ENCODE assay signal across 27 mouse cellular contexts in the genomic region with DNA sequence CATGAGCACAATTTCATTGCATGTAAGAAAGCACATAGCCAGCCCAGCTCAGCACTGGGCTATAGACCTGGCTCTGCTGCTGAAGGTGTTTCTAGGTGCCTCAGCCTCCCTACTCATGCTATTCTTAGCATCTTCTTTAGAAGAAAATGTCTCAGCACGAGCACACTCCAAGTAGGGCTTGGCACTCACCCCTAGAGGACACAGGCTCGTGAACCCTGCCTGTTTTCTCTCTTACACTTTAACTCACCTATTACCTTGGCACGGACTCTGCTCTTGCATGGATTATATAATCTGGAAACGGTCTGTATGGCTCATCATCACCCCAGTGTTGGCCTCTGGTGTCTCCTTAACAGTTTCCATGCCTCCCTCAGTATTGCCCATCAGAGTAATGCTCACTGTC. TPM values are rescaled to one million over a fixed set of nuclear protein-coding genes. Genes with fewer than 3 reads are reported as not detected.
DNase-seq lines count a peak whose midpoint lies in the region; ATAC-seq and TF ChIP-seq lines count a peak whose summit lies in the region.
"Had no signal": no experiment of that assay in that cellular context is flagged by ENCODE, and none has a peak within 500 bp of the region (broad histone marks: within the 10 kb centered on the region; RNA-seq: fewer than 3 reads in every experiment).

No protein-coding gene starts in this region.

- WGBS in kidney, embryonic 16.5 days: 84% methylated on average over 4 of the region's 4 CpGs
- 71% methylated on average over 4 of the region's 4 CpGs for WGBS in kidney, postnatal 0 days

- DNase-seq in kidney, adult 18-20 months: peak; percentile 52
- peak; percentile 93 for DNase-seq in kidney, adult 9 months
- DNase-seq in kidney, postnatal 4 days: no peak
- DNase-seq in kidney, postnatal 0 days (ENCODE audit: low spot score): no peak
- DNase-seq in kidney, postnatal 25 days: peak; percentile 63 to 88
- DNase-seq: adrenal gland, adult 2 months; adrenal gland, postnatal 14 days; B cell, adult 2 months; cerebellum, adult 11 months; cerebellum, adult 8-10 months; cerebellum, postnatal 10 days; cerebellum, postnatal 36 days; gastrocnemius, postnatal 10 days; gastrocnemius, postnatal 36 days; heart, adult 2 months; heart, postnatal 14 days; heart, postnatal 4 days had no signal

- peaks cover 16% of the 10 kb centered on the region for H3K4me1 ChIP-seq in kidney, embryonic 16.5 days (ENCODE audit: insufficient read depth, low read length)
- peaks cover 11% of the 10 kb centered on the region for H3K4me1 ChIP-seq in kidney, postnatal 0 days (replicated peaks; ENCODE audit: insufficient read depth, low read length)

- no peaks in the 10 kb centered on the region for H3K9me3 ChIP-seq in kidney, embryonic 16.5 days (ENCODE audit: low read length)
- H3K9me3 ChIP-seq in kidney, postnatal 0 days (replicated peaks; ENCODE audit: low read length): no peaks in the 10 kb centered on the region
- H3K9me3 ChIP-seq: forebrain, embryonic 10.5 days; forebrain, embryonic 13.5 days; G1E; heart, embryonic 10.5 days; heart, embryonic 13.5 days had no signal

- H3K9ac ChIP-seq in kidney, embryonic 16.5 days (replicated peaks; ENCODE audit: low read length): no peak overlapping the region
- H3K9ac ChIP-seq in kidney, postnatal 0 days (ENCODE audit: low read depth, low read length): no peak overlapping the region
- H3K9ac ChIP-seq: forebrain, embryonic 13.5 days; heart, embryonic 13.5 days; hindbrain, embryonic 14.5 days had no signal

- no peak overlapping the region for H3K4me2 ChIP-seq in kidney, embryonic 16.5 days (replicated peaks; ENCODE audit: low read depth, low read length)
- no peak overlapping the region for H3K4me2 ChIP-seq in kidney, postnatal 0 days (ENCODE audit: low read length)
- H3K4me2 ChIP-seq: forebrain, embryonic 13.5 days; heart, embryonic 13.5 days; hindbrain, embryonic 14.5 days had no signal

- no peaks in the 10 kb centered on the region for H3K36me3 ChIP-seq in kidney, embryonic 16.5 days (ENCODE audit: insufficient read depth, low read length)
- H3K36me3 ChIP-seq in kidney, postnatal 0 days (ENCODE audit: insufficient read depth, low read length): no peaks in the 10 kb centered on the region
- H3K36me3 ChIP-seq: forebrain, embryonic 10.5 days; G1E; heart, embryonic 10.5 days; heart, embryonic 13.5 days had no signal

- no peak for ATAC-seq in kidney, embryonic 16.5 days (ENCODE audit: low FRiP score, low TSS enrichment)
- 0 out of 2 replicates have a peak, but pooled peaks have one; percentile 14 for ATAC-seq in kidney, postnatal 0 days (replicated peaks; ENCODE audit: low FRiP score, low read depth)
- ATAC-seq in activated CD4-positive, CD25-positive, alpha-beta regulatory T cell, adult 4 months: no peak
- ATAC-seq: forebrain, embryonic 13.5 days; forebrain, embryonic 16.5 days; Patski had no signal

- no peaks in the 10 kb centered on the region for H3K27me3 ChIP-seq in kidney, embryonic 16.5 days (ENCODE audit: insufficient read depth, low read length)
- no peaks in the 10 kb centered on the region for H3K27me3 ChIP-seq in kidney, postnatal 0 days (ENCODE audit: insufficient read depth, low read length)
- H3K27me3 ChIP-seq: forebrain, embryonic 13.5 days; heart, embryonic 13.5 days; Patski had no signal

- TF ChIP-seq CTCF in kidney, postnatal 0 days (IDR thresholded peaks at IDR 0.05; ENCODE audit: low read depth): no peak

- H3K4me3 ChIP-seq in kidney, embryonic 16.5 days (ENCODE audit: low read length): no peak overlapping the region
- H3K4me3 ChIP-seq in kidney, postnatal 0 days (replicated peaks; ENCODE audit: low read depth, low read length): no peak overlapping the region
- H3K4me3 ChIP-seq: forebrain, embryonic 10.5 days; forebrain, embryonic 13.5 days; heart, adult 2 months; heart, embryonic 10.5 days; heart, embryonic 13.5 days had no signal

- no peak overlapping the region for H3K27ac ChIP-seq in kidney, embryonic 16.5 days (ENCODE audit: low read length)
- no peak overlapping the region for H3K27ac ChIP-seq in kidney, postnatal 0 days
- H3K27ac ChIP-seq: forebrain, embryonic 10.5 days; forebrain, embryonic 13.5 days; heart, adult 2 months; heart, embryonic 10.5 days; heart, embryonic 13.5 days; hindbrain, embryonic 14.5 days had no signal

RNA-seq across cellular contexts. Expression of a gene that starts 20.4 kb away (rescaled TPM):
- polyA plus RNA-seq in kidney, embryonic 16.5 days (2015; fragmentation: Nextera tagmentation; extraction: Ambion mirVana): 58.4 and 60.3 TPM in 2 replicates
- 48.0 and 51.5 TPM in 2 replicates for polyA plus RNA-seq in kidney, postnatal 0 days (2015; fragmentation: Nextera tagmentation; extraction: Ambion mirVana)
- 10 to 100 TPM; 24.7 to 38.1 TPM for polyA plus RNA-seq in activated CD4-positive, CD25-positive, alpha-beta regulatory T cell, adult 4 months (2017; shearing (Covaris generic))

RNA-seq across cellular contexts. Expression of a gene that starts 50.0 kb away (rescaled TPM):
- 53.2 and 54.4 TPM in 2 replicates for polyA plus RNA-seq in kidney, embryonic 16.5 days (2015; fragmentation: Nextera tagmentation; extraction: Ambion mirVana)
- 32.3 and 37.8 TPM in 2 replicates for polyA plus RNA-seq in kidney, postnatal 0 days (2015; fragmentation: Nextera tagmentation; extraction: Ambion mirVana)
- polyA plus RNA-seq in activated CD4-positive, CD25-positive, alpha-beta regulatory T cell, adult 4 months (2017; shearing (Covaris generic)): 1 to 10 TPM; 3.7 to 8.2 TPM
- polyA plus RNA-seq: G1E had no signal

Comparison
In these comparisons a context has a peak if more than half of its experiments do, and no peak if none do; other contexts are left out.
1. DNase-seq: peak in kidney, adult 18-20 months (single experiment), kidney, adult 9 months (single experiment) and kidney, postnatal 25 days (2 of 2); none in kidney, postnatal 4 days (0 of 2) and kidney, postnatal 0 days (single experiment).